ENCODE assay signal across 9 mouse cellular contexts in the genomic region with DNA sequence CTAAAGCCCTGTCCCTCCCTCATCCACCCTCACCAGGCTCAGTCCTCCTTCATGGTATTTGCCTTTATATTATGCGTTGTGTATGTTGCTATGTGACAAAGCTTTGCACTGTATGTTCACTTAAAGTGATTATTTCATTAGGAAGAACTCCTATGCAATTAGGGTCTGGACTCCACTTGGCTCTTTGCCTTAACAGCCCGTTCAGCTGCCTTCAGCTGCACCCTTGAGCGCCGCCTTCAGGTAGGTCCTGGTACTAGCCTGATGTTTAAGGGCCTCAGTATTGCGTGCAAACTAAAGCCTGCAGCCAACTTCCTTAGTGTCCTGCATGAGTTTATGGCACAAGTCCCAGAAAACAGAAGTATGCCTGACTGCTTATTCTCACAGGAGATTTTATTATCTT.
DNase-seq lines count a peak whose midpoint lies in the region; ATAC-seq lines count a peak whose summit lies in the region.
"Had no signal": no experiment of that assay in that cellular context is flagged by ENCODE, and none has a peak within 500 bp of the region (broad histone marks: within the 10 kb centered on the region; RNA-seq: fewer than 3 reads in every experiment).

No protein-coding gene starts in this region.

- no peak overlapping the region for H3K27ac ChIP-seq in forebrain, embryonic 10.5 days
- no peak overlapping the region for H3K27ac ChIP-seq in forebrain, embryonic 12.5 days
- no peak overlapping the region for H3K27ac ChIP-seq in liver, embryonic 12.5 days
- no peak overlapping the region for H3K27ac ChIP-seq in limb, embryonic 11.5 days (replicated peaks; ENCODE audit: low read depth, low read length)
- no peak overlapping the region for H3K27ac ChIP-seq in midbrain, embryonic 11.5 days (ENCODE audit: low read depth, low read length)
- H3K27ac ChIP-seq: neural tube, embryonic 13.5 days had no signal

- H3K4me2 ChIP-seq in forebrain, embryonic 12.5 days = no peak overlapping the region
- H3K4me2 ChIP-seq in liver, embryonic 12.5 days = no peak overlapping the region
- no peak overlapping the region for H3K4me2 ChIP-seq in limb, embryonic 11.5 days (ENCODE audit: low read depth, severe bottlenecking)
- H3K4me2 ChIP-seq in midbrain, embryonic 11.5 days = no peak overlapping the region
- H3K4me2 ChIP-seq: neural tube, embryonic 13.5 days had no signal

- H3K9ac ChIP-seq in forebrain, embryonic 12.5 days = no peak overlapping the region
- no peak overlapping the region for H3K9ac ChIP-seq in liver, embryonic 12.5 days
- H3K9ac ChIP-seq in limb, embryonic 11.5 days (ENCODE audit: low read length) = no peak overlapping the region
- no peak overlapping the region for H3K9ac ChIP-seq in midbrain, embryonic 11.5 days (ENCODE audit: low read length)
- H3K9ac ChIP-seq: neural tube, embryonic 13.5 days had no signal

- no peaks in the 10 kb centered on the region for H3K27me3 ChIP-seq in forebrain, embryonic 10.5 days (ENCODE audit: poor library complexity, severe bottlenecking)
- no peaks in the 10 kb centered on the region for H3K27me3 ChIP-seq in forebrain, embryonic 12.5 days
- no peaks in the 10 kb centered on the region for H3K27me3 ChIP-seq in liver, embryonic 12.5 days (replicated peaks)
- no peaks in the 10 kb centered on the region for H3K27me3 ChIP-seq in limb, embryonic 11.5 days (ENCODE audit: control insufficient read depth, insufficient read depth, low read length)
- no peaks in the 10 kb centered on the region for H3K27me3 ChIP-seq in midbrain, embryonic 11.5 days (ENCODE audit: control insufficient read depth, insufficient read depth, low read length)
- H3K27me3 ChIP-seq: neural tube, embryonic 13.5 days had no signal

- WGBS in forebrain, embryonic 10.5 days = 33% methylated on average over 5 of the region's 5 CpGs
- WGBS in forebrain, embryonic 12.5 days = 33% methylated on average over 5 of the region's 5 CpGs
- 31% methylated on average over 5 of the region's 5 CpGs for WGBS in liver, embryonic 12.5 days (ENCODE audit: insufficient replicate concordance)
- WGBS in limb, embryonic 11.5 days = 30% methylated on average over 5 of the region's 5 CpGs
- WGBS in midbrain, embryonic 11.5 days = 32% methylated on average over 5 of the region's 5 CpGs

- H3K4me3 ChIP-seq in forebrain, embryonic 10.5 days = no peak overlapping the region
- H3K4me3 ChIP-seq in forebrain, embryonic 12.5 days (replicated peaks) = no peak overlapping the region
- no peak overlapping the region for H3K4me3 ChIP-seq in liver, embryonic 12.5 days
- H3K4me3 ChIP-seq in limb, embryonic 11.5 days (ENCODE audit: low read depth, low read length) = no peak overlapping the region
- H3K4me3 ChIP-seq in midbrain, embryonic 11.5 days (ENCODE audit: low read depth, low read length) = no peak overlapping the region
- H3K4me3 ChIP-seq: neural tube, embryonic 13.5 days had no signal

- ATAC-seq in forebrain, embryonic 12.5 days (ENCODE audit: low FRiP score) = no peak
- no peak for ATAC-seq in liver, embryonic 12.5 days
- ATAC-seq in limb, embryonic 11.5 days (ENCODE audit: insufficient number of reproducible peaks, low FRiP score, low TSS enrichment, low read depth) = no peak
- ATAC-seq in midbrain, embryonic 11.5 days (ENCODE audit: low FRiP score) = no peak

- H3K36me3 ChIP-seq in forebrain, embryonic 10.5 days (replicated peaks) = no peaks in the 10 kb centered on the region
- H3K36me3 ChIP-seq in forebrain, embryonic 12.5 days (replicated peaks) = no peaks in the 10 kb centered on the region
- H3K36me3 ChIP-seq in liver, embryonic 12.5 days = no peaks in the 10 kb centered on the region
- no peaks in the 10 kb centered on the region for H3K36me3 ChIP-seq in limb, embryonic 11.5 days (ENCODE audit: control insufficient read depth, insufficient read depth, low read length)
- H3K36me3 ChIP-seq in midbrain, embryonic 11.5 days (ENCODE audit: control insufficient read depth, insufficient read depth, low read length) = no peaks in the 10 kb centered on the region
- H3K36me3 ChIP-seq: neural tube, embryonic 13.5 days had no signal

- peak; percentile 27 for DNase-seq in forebrain, embryonic 10.5 days (ENCODE audit: extremely low spot score, low spot score)
- peak; percentile 46 for DNase-seq in liver
- peak; percentile 47 for DNase-seq in adrenal gland, postnatal 14 days
- peak; percentile 66 for DNase-seq in limb, embryonic 11.5 days (ENCODE audit: low spot score)
- DNase-seq in spleen, postnatal 36 days (ENCODE audit: low spot score in 2 of 2) = peak; percentile 29 to 43
- DNase-seq in midbrain, embryonic 11.5 days (ENCODE audit: low spot score, missing footprints) = no peak

- no peaks in the 10 kb centered on the region for H3K9me3 ChIP-seq in forebrain, embryonic 10.5 days
- H3K9me3 ChIP-seq in forebrain, embryonic 12.5 days = no peaks in the 10 kb centered on the region
- no peaks in the 10 kb centered on the region for H3K9me3 ChIP-seq in liver, embryonic 12.5 days (replicated peaks)
- no peaks in the 10 kb centered on the region for H3K9me3 ChIP-seq in limb, embryonic 11.5 days (ENCODE audit: control insufficient read depth, low read length)
- H3K9me3 ChIP-seq in midbrain, embryonic 11.5 days (ENCODE audit: control insufficient read depth, low read length) = no peaks in the 10 kb centered on the region
- H3K9me3 ChIP-seq: neural tube, embryonic 13.5 days had no signal

- H3K4me1 ChIP-seq in forebrain, embryonic 10.5 days = peaks cover 15% of the 10 kb centered on the region
- H3K4me1 ChIP-seq in forebrain, embryonic 12.5 days = peaks cover 5% of the 10 kb centered on the region; the same call in 1 of the 2 replicates
- H3K4me1 ChIP-seq in liver, embryonic 12.5 days = no peaks in the 10 kb centered on the region
- no peaks in the 10 kb centered on the region for H3K4me1 ChIP-seq in limb, embryonic 11.5 days (ENCODE audit: control insufficient read depth, insufficient read depth, low read length)
- H3K4me1 ChIP-seq in midbrain, embryonic 11.5 days (ENCODE audit: control insufficient read depth, insufficient read depth, low read length) = no peaks in the 10 kb centered on the region
